Mouse (Mus musculus) liver, embryonic 12.5 days (tissue): Measurements from ENCODE around the gene Gbe1. TPM values are rescaled to one million over a fixed set of nuclear protein-coding genes. Genes with fewer than 3 reads are reported as not detected.

ENCODE experiments used
- ATAC-seq: fragments of 200-750 bp; cut with Nextera tagmentation; 2 replicates; pipeline ENCODE4 v1.8.0; 2017; ENCODE audit warnings: moderate number of reproducible peaks, mild to moderate bottlenecking, moderate library complexity
- H3K27ac ChIP-seq: fragments of 300-500 bp; sonication (generic); 2 replicates; pipeline ENCODE4 v1.5.1; 2016; ENCODE audit warnings: mild to moderate bottlenecking
- H3K27me3 ChIP-seq: fragments of 300-500 bp; sonication (generic); replicated peaks from 2 replicates; pipeline ENCODE4 v1.6.1; 2016; ENCODE audit warnings: mild to moderate bottlenecking, moderate library complexity
- H3K36me3 ChIP-seq: fragments of 300-500 bp; sonication (generic); 2 replicates; pipeline ENCODE4 v1.6.1; 2016; ENCODE audit warnings: mild to moderate bottlenecking, moderate library complexity
- H3K4me1 ChIP-seq: fragments of 300-500 bp; sonication (generic); 2 replicates; pipeline ENCODE4 v1.6.1; 2016
- H3K4me2 ChIP-seq: fragments of 300-500 bp; sonication (generic); 2 replicates; pipeline ENCODE4 v1.6.1; 2016; ENCODE audit warnings: mild to moderate bottlenecking, moderate library complexity
- H3K4me3 ChIP-seq: fragments of 300-500 bp; sonication (generic); 2 replicates; pipeline ENCODE4 v1.5.1; 2016; ENCODE audit warnings: mild to moderate bottlenecking, moderate library complexity
- H3K9ac ChIP-seq: fragments of 300-500 bp; sonication (generic); 2 replicates; pipeline ENCODE4 v1.6.1; 2016; ENCODE audit warnings: mild to moderate bottlenecking, moderate library complexity
- H3K9me3 ChIP-seq: fragments of 300-500 bp; sonication (generic); replicated peaks from 2 replicates; pipeline ENCODE4 v1.6.1; 2016; ENCODE audit warnings: mild to moderate bottlenecking, moderate library complexity
- WGBS: fragments of 180-500 bp; shearing (Covaris S2); methylation state at CpG from one replicate; pipeline ENCODE4 v1.1.7; 2016; ENCODE audit not compliant: insufficient replicate concordance; 5-methylcytosine and 5-hydroxymethylcytosine counted together
- polyA plus RNA-seq: library from polyadenylated mRNA; unstranded; fragments of >200 nt; fragmentation: Nextera tagmentation; extraction: Ambion mirVana; gene quantifications from 2 replicates; pipeline ENCODE4 v1.2.1, GENCODE M21; 2016

Gbe1 gene
- polyA plus RNA-seq, 1 experiment from 2014 or later: 7.5 TPM

DNA sequence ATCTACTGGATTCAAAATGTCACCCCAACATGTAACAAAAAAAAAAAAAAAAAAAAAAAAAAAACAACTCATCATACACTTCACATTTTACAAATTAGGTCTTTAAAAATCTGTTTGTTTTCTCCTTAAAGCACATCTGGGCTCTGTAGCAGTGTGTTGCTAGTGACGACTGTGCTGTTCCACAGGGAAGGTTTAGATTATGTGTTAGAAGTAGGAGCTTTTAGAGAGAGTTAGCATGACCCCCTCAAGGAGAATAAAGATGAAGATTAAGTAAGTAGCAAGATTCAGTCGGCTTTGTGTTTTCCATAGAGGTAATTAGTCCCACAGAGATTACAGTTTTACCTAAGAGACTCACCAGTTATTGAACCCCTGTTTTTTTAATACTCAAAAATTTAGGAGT lies 16.3 kb downstream of the Gbe1 start:
- no peak for ATAC-seq
- Histone ChIP-seq H3K27ac (no peak overlapping the region), H3K27me3 (no peaks in the 10 kb centered on the region), H3K36me3 (no peaks in the 10 kb centered on the region), H3K9me3 (no peaks in the 10 kb centered on the region), H3K4me3 (no peak overlapping the region), H3K4me2 (no peak overlapping the region), H3K9ac (no peak overlapping the region), H3K4me1 (no peaks in the 10 kb centered on the region)
- WGBS: 63% methylated on average over 2 of the region's 2 CpGs

- no peak overlapping the region for H3K27ac ChIP-seq
- 79% methylated on average over 10 of the region's 10 CpGs for WGBS
- no peaks in the 10 kb centered on the region for H3K9me3 ChIP-seq
- no peaks in the 10 kb centered on the region for H3K27me3 ChIP-seq
- H3K4me1 ChIP-seq: no peaks in the 10 kb centered on the region
- H3K4me2 ChIP-seq: no peak overlapping the region
- H3K36me3 ChIP-seq: no peaks in the 10 kb centered on the region
- ATAC-seq: no peak
- no peak overlapping the region for H3K4me3 ChIP-seq
- H3K9ac ChIP-seq: no peak overlapping the region
These were observed 17.0 kb downstream of the Gbe1 start for GRCm38 (mm10) chr16:70330626-70331275.

DNA sequence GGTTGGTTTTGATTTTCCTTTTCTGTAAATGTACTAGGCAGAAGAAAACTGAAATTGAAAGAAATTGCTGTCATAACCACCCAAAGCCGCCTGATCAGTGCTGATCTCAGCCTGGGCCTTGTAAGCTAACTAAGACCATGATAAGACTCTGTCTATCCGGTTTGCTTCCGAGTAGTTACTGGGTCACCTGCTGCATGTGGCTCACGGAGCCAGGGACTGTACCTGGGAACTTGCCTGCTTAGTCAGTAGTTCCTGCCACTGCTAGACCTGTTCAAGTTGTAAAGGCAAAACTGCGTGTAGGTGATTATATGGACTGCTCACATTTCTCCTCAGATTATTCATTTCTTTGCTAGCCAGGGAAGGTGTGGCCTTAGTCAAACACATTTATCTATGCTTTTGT lies 21.1 kb downstream of the Gbe1 start:
- 84% methylated on average over 5 of the region's 5 CpGs for WGBS
- no peak overlapping the region for H3K9ac ChIP-seq
- no peaks in the 10 kb centered on the region for H3K27me3 ChIP-seq
- H3K4me3 ChIP-seq: no peak overlapping the region
- no peak overlapping the region for H3K27ac ChIP-seq
- no peak for ATAC-seq
- no peaks in the 10 kb centered on the region for H3K36me3 ChIP-seq
- no peaks in the 10 kb centered on the region for H3K9me3 ChIP-seq
- H3K4me1 ChIP-seq: no peaks in the 10 kb centered on the region
- no peak overlapping the region for H3K4me2 ChIP-seq

GRCm38 (mm10) chr16:70335472-70335871 lies 21.7 kb downstream of the Gbe1 start:
- no peaks in the 10 kb centered on the region for H3K27me3 ChIP-seq
- H3K4me3 ChIP-seq: no peak overlapping the region
- H3K9me3 ChIP-seq: no peaks in the 10 kb centered on the region
- no peaks in the 10 kb centered on the region for H3K36me3 ChIP-seq
- no peaks in the 10 kb centered on the region for H3K4me1 ChIP-seq
- no peak overlapping the region for H3K9ac ChIP-seq
- H3K4me2 ChIP-seq: no peak overlapping the region
- H3K27ac ChIP-seq: no peak overlapping the region
- no peak for ATAC-seq

DNA sequence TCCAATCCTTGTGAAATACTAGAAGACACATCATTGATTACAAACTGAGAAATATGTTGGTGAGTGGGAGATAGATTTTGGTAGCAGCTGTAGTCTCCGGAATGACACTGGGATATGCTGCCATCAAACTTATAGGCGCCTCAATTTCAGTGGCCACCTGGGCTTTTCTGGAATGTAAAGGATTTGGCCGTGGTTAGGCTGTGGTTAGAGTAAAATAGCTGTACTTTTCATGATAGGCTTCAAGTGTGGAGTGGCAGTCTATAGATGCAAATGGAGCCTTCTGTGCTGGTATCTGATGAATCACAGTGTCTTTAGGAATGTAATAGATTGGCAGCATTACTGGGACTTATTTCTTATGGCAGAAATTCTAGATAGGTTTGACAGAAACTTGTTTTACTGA lies 23.9 kb downstream of the Gbe1 start:
- 68% methylated on average over 3 of the region's 3 CpGs for WGBS
- H3K27me3 ChIP-seq: no peaks in the 10 kb centered on the region
- no peak for ATAC-seq

DNA sequence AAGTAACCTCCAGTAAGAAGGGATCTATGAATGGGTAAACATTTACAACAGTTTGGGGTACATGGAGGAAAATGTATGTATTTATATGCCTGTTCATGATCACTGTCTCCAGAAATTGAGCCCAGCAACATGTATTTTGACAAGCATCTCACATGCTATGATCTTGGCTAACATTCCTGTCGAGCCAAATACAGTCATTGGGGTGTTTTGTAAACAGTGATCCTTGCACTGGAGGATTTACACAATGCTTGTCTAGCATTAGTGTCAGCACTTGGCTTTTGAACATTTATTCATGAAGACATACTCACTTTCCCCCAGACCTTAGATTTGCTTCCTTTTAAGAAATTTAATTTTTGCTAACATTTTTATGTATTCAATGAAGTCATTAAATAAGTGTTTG lies 30.7 kb downstream of the Gbe1 start:
- no peaks in the 10 kb centered on the region for H3K4me1 ChIP-seq

More for the DNA sequence above, 23.9 kb downstream of the Gbe1 start:
- no peak overlapping the region for H3K9ac ChIP-seq
- no peak overlapping the region for H3K4me2 ChIP-seq
- H3K4me3 ChIP-seq: no peak overlapping the region
- H3K27ac ChIP-seq: no peak overlapping the region
- H3K9me3 ChIP-seq: no peaks in the 10 kb centered on the region
- no peaks in the 10 kb centered on the region for H3K4me1 ChIP-seq
- H3K36me3 ChIP-seq: no peaks in the 10 kb centered on the region

GRCm38 (mm10) chr16:70345607-70346006 lies 31.9 kb downstream of the Gbe1 start:
- WGBS: 69% methylated on average over 10 of the region's 10 CpGs
- H3K36me3 ChIP-seq: no peaks in the 10 kb centered on the region
- ATAC-seq: no peak
- H3K9ac ChIP-seq: no peak overlapping the region
- no peaks in the 10 kb centered on the region for H3K9me3 ChIP-seq
- H3K4me2 ChIP-seq: no peak overlapping the region
- H3K4me1 ChIP-seq: no peaks in the 10 kb centered on the region
- no peaks in the 10 kb centered on the region for H3K27me3 ChIP-seq
- no peak overlapping the region for H3K27ac ChIP-seq
- no peak overlapping the region for H3K4me3 ChIP-seq

More for the DNA sequence above, 30.7 kb downstream of the Gbe1 start:
- Histone ChIP-seq H3K4me2 (no peak overlapping the region), H3K27me3 (no peaks in the 10 kb centered on the region), H3K9me3 (no peaks in the 10 kb centered on the region), H3K27ac (no peak overlapping the region), H3K9ac (no peak overlapping the region), H3K4me3 (no peak overlapping the region), H3K36me3 (no peaks in the 10 kb centered on the region)
- 45% methylated on average over 1 of the region's 1 CpGs for WGBS
- ATAC-seq: no peak

GRCm38 (mm10) chr16:70350011-70350410 lies 36.3 kb downstream of the Gbe1 start:
- Histone ChIP-seq H3K36me3 (no peaks in the 10 kb centered on the region), H3K27ac (no peak overlapping the region), H3K4me3 (no peak overlapping the region), H3K4me2 (no peak overlapping the region), H3K9ac (no peak overlapping the region), H3K9me3 (no peaks in the 10 kb centered on the region), H3K27me3 (no peaks in the 10 kb centered on the region), H3K4me1 (no peaks in the 10 kb centered on the region)
- 73% methylated on average over 8 of the region's 8 CpGs for WGBS
- no peak for ATAC-seq

GRCm38 (mm10) chr16:70351641-70352280 lies 38.0 kb downstream of the Gbe1 start:
- Histone ChIP-seq H3K4me3 (no peak overlapping the region), H3K4me2 (no peak overlapping the region), H3K4me1 (no peaks in the 10 kb centered on the region), H3K9me3 (no peaks in the 10 kb centered on the region), H3K9ac (no peak overlapping the region), H3K36me3 (no peaks in the 10 kb centered on the region), H3K27me3 (no peaks in the 10 kb centered on the region), H3K27ac (no peak overlapping the region)
- WGBS: 67% methylated on average over 11 of the region's 11 CpGs
- ATAC-seq: 0 out of 2 replicates have a peak, but pooled peaks have one; percentile 15

DNA sequence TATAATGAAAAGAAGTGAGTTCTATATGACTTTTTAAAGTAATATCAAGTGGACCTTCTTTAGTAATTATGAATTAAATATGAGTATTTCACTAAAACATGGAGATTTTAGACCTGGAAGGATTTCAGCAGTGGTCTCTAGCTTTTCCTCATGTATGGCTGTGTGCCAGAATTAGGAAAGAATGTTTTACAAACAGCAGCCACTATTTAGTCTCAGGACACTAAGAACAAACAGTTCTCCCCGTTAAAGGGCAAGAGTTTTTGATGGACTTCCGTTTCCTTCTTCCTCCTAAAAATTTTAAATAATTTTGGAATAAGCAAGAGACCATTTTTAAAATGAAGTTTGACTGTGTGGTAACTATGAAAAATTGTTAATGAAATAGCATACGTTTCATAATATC lies 38.8 kb downstream of the Gbe1 start:
- ATAC-seq: no peak
- H3K27ac ChIP-seq: no peak overlapping the region
- WGBS: 64% methylated on average over 3 of the region's 3 CpGs

GRCm38 (mm10) chr16:70353058-70353457 lies 39.3 kb downstream of the Gbe1 start:
- Histone ChIP-seq H3K27me3 (no peaks in the 10 kb centered on the region), H3K9me3 (no peaks in the 10 kb centered on the region), H3K4me3 (no peak overlapping the region), H3K9ac (no peak overlapping the region), H3K4me2 (no peak overlapping the region), H3K27ac (no peak overlapping the region), H3K36me3 (no peaks in the 10 kb centered on the region), H3K4me1 (no peaks in the 10 kb centered on the region)
- WGBS: 54% methylated on average over 2 of the region's 2 CpGs
- ATAC-seq: no peak

More for the DNA sequence above, 38.8 kb downstream of the Gbe1 start:
- Histone ChIP-seq H3K4me3 (no peak overlapping the region), H3K4me2 (no peak overlapping the region), H3K4me1 (no peaks in the 10 kb centered on the region), H3K36me3 (no peaks in the 10 kb centered on the region), H3K9me3 (no peaks in the 10 kb centered on the region), H3K9ac (no peak overlapping the region), H3K27me3 (no peaks in the 10 kb centered on the region)

- Histone ChIP-seq H3K4me2 (no peak overlapping the region), H3K9ac (no peak overlapping the region), H3K27ac (no peak overlapping the region), H3K9me3 (no peaks in the 10 kb centered on the region), H3K4me3 (no peak overlapping the region), H3K36me3 (0 out of 2 replicates have a peak, but pooled peaks cover 4% of the 10 kb centered on the region), H3K4me1 (no peaks in the 10 kb centered on the region), H3K27me3 (no peaks in the 10 kb centered on the region)
- 66% methylated on average over 6 of the region's 6 CpGs for WGBS
- no peak for ATAC-seq
These were observed 44.6 kb downstream of the Gbe1 start for GRCm38 (mm10) chr16:70358326-70358725.

DNA sequence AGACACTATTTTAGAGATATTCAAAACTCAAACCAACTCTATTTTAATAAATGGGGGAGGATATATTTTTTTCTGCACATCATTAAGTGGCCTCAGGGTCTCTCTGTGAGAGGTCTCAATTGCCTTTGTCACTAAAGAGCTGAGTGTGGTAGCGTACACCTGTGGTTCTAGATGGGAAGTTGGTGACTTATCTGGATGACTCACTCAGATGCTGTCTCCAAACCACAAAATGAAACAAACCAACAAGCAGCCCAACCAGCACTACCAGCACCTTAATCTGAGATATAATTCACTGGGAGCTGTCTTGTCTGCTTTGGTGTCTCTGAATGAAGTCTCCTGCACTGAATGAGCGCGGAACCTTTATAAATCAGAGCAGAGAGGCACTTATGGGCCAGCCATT lies 51.5 kb downstream of the Gbe1 start:
- Histone ChIP-seq H3K4me3 (no peak overlapping the region), H3K27ac (no peak overlapping the region), H3K27me3 (no peaks in the 10 kb centered on the region), H3K9ac (no peak overlapping the region), H3K4me1 (no peaks in the 10 kb centered on the region), H3K36me3 (0 out of 2 replicates have a peak, but pooled peaks cover 4% of the 10 kb centered on the region), H3K9me3 (no peaks in the 10 kb centered on the region), H3K4me2 (no peak overlapping the region)
- no peak for ATAC-seq
- WGBS: 63% methylated on average over 3 of the region's 3 CpGs
